Mouse (Mus musculus): ENCODE results near the gene Serinc2.

The Serinc2 gene

DNA sequence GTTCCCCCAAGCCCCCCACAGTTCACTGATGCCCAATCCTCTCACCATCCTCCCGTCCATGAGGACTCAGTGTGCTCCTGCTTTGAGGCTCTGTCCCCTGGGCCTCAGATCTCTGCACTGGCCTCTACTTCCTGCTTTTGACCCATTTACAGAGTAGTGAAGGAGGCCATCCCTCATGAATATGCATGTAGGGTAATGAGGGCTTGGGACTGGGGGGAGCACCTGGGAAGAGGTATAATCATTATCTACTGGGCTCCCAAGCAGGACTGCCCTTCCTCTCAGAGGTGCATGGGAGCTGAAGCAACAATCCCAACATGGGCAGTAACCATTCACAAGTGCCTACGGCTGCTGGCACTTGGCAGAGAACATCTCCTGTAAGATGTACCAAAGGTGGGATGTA, at the start of gene Serinc2:
TSS of gene Serinc2 (minus strand) at position 101 of the 400 bp plus-strand sequence.
- DNase-seq = no peak

- DNase-seq = no peak
These were observed 48.4 kb upstream of the Serinc2 start for GRCm38 (mm10) chr4:130327366-130327765.

- no peak for DNase-seq
These were observed 46.4 kb upstream of the Serinc2 start for GRCm38 (mm10) chr4:130325446-130325845.

DNA sequence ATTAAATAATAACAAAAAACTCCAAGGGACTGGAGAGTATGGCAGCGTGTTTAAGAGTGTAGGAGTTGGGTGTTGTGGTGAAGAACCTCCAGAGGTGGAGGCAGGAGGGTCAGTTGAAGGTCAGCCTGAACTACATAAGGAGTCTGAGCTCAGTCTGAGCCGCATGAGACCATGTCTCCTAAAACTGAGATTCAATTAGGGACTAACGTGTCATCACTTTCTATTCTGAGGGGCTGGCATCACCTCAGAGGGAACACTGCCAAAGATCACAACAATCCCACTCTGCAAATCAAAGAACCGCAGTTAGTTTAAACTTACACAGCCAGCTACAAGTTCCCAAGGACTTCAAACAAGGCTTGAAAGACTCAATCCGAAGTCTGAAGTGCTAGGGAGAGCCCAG, 44.6 kb upstream of the Serinc2 start:
- DNase-seq = no peak

- DNase-seq = no peak
These were observed 44.2 kb upstream of the Serinc2 start for GRCm38 (mm10) chr4:130323165-130323564.

GRCm38 (mm10) chr4:130322567-130322966, 43.6 kb upstream of the Serinc2 start:
- no peak for DNase-seq

DNA sequence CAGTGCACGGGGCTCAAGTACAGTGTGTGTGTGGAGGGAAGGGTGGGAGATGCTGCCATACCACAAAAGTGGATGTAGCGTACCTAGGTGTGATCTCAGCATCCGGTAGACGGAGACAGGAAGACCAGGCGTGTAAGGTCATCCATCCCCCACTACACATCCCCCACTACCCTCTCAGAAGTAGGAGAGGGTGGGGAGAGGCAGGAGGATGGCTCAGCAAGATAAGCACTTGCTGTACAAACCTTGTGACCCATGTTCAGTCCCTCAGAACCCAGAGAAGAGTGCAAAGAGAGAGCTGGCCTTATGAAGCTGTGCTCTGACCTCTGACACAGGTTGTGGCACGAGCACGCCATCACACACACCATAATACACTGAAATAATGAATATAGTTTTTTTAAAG, 42.6 kb upstream of the Serinc2 start:
- no peak for DNase-seq

DNA sequence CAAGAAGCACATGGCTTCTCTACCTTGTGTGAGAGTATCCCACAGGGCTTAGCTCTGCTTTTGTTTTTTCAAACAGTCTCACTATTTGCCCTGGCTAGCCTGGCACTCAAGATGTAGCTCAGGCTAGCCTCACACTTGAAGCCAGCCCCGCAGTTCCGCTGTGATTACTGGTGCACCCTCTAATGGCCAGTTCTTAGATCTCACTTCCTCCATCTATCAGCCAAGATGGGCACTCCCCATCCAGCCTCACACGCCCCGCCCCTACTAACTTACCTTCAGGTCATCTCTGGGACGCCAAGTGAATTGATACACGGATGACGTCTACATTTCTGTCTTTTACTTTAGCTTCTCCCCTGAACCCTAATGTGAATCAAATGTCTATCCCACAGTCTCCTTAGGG, 40.6 kb upstream of the Serinc2 start:
- no peak for DNase-seq

- DNase-seq = no peak
These were observed 39.1 kb upstream of the Serinc2 start for GRCm38 (mm10) chr4:130318122-130318521.

- DNase-seq = no peak
These were observed 37.7 kb upstream of the Serinc2 start for GRCm38 (mm10) chr4:130316691-130317090.

- DNase-seq = no peak
These were observed 36.9 kb upstream of the Serinc2 start for GRCm38 (mm10) chr4:130315771-130316527.

DNA sequence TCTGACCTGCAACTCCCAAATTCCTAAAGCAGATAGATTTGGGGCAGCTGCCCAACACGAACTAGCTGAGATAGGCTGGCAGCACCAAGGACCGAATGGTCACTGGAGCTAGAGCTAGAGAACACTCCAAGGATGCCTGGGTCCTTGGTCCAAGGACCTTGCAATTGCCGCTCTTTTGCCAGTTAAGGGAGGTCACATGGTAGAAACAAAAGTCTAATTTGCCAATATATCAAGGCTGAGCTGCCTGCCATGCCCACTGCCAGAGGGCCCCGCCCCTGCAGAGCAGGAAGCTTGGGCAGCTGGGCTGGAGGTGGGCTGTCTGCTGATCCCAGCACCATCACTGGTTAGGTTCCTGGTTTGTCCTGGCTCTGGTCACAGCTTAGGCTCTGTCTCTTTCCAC, 34.5 kb upstream of the Serinc2 start:
- DNase-seq = no peak

DNA sequence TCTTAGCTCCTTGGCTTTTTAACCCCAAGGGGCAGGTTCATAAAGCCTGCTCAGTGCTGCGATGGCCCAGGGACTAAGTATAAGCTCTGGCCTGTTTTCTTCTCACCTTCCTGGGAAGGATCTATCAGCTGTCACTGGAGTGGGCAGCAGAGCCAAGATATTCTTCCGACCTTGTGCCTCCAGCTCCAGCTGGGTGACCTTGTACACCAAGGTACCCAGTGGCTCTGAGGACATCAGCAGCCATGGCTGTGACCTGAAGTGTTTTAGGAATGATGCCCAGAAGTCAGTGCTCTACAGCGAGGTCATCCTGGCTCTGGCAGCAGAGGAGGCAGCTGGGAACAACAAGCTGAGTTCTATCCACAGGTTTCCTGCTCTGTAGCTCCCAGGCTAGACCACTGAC, 33.5 kb upstream of the Serinc2 start:
- DNase-seq = no peak

- DNase-seq = no peak
These were observed 30.2 kb upstream of the Serinc2 start for GRCm38 (mm10) chr4:130309254-130309653.

GRCm38 (mm10) chr4:130308231-130309081, 29.5 kb upstream of the Serinc2 start, which contains the start of the genes Fabp3 and Gm10570:
Gene Fabp3, plus strand, starts transcription at chr4:130308595.
Gene Gm10570, minus strand, starts transcription at chr4:130308674.
- peak in 1 of 2 experiments; percentile 19 for DNase-seq

DNA sequence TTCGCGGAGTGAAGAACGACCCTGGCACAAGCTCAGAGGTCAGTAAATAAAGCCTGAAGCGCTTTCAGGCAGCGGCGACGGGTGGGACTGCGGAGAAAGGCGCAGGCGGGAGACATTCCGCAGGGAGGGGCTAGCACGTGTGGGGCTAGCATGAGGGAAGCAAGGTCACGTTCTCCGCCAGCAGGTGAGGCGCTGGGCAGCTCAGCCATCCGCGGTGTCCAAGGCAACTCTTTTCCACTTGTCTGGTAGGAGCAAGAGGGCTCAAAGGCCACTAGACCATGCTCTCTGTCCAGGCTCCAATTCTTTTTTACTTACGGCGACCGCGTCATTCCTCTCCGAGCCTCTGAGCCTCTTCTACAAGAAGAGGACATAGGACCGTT, 28.8 kb upstream of the Serinc2 start:
- DNase-seq = peak; percentile 12 to 18

GRCm38 (mm10) chr4:130306796-130307630, 28.0 kb upstream of the Serinc2 start:
- no peak for DNase-seq

GRCm38 (mm10) chr4:130304746-130305145, 25.7 kb upstream of the Serinc2 start:
- DNase-seq = no peak

GRCm38 (mm10) chr4:130302285-130302870, 23.4 kb upstream of the Serinc2 start:
- DNase-seq = no peak

GRCm38 (mm10) chr4:130299629-130300018, 20.6 kb upstream of the Serinc2 start:
- no peak for DNase-seq

- DNase-seq = no peak
These were observed 20.0 kb upstream of the Serinc2 start for GRCm38 (mm10) chr4:130298877-130299628.

DNA sequence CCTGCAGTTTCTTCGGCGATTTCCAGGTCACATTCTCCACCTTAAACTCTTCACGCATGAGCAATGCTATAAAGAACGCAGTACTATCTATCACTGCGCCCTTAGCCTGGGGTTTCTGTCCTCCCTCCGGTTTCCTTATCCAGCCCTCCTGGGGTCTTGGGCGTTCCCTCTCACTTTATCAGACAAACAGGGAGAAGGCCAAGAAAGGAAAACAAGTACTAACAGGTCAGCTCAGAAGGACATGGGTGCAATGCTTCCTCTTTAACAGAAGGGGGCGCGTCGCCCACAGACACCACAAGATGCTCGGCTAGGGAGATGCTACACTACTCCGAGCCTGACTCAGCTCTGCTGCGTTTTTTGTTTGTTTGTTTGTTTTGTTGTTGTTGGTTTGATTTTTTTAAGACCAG, 18.1 kb upstream of the Serinc2 start:
- peak; percentile 10 to 15 for DNase-seq

Measured in B cell, adult 2 months (primary cell).